Mouse (Mus musculus): Measurements from ENCODE around the gene Taar8b. TPM values are rescaled to one million over a fixed set of nuclear protein-coding genes. Genes with fewer than 3 reads are reported as not detected.
"Not testable (repeated sequence)": the region's sequence is repeated elsewhere in the genome, so short reads cannot be mapped to it uniquely, and the experiment has no call there.

Taar8b gene
- polyA plus RNA-seq, 1 experiment from 2014 or later: not detected

GRCm38 (mm10) chr10:24101812-24102211 lies 9.7 kb upstream of the Taar8b start, which contains the start of gene Taar8c:
TSS of gene Taar8c (minus strand) at chr10:24101912.
- not testable (repeated sequence) for H3K9ac ChIP-seq (replicated peaks); ATAC-seq (ENCODE audit: low FRiP score, low read depth); H3K4me3 ChIP-seq; H3K4me2 ChIP-seq (replicated peaks); H3K4me1 ChIP-seq; H3K9me3 ChIP-seq; H3K36me3 ChIP-seq; H3K27me3 ChIP-seq; H3K27ac ChIP-seq (replicated peaks)
- 90% methylated on average over 1 of the region's 3 CpGs for WGBS

GRCm38 (mm10) chr10:24097010-24097409 lies 4.9 kb upstream of the Taar8b start:
- H3K27ac ChIP-seq (replicated peaks); H3K4me3 ChIP-seq; H3K36me3 ChIP-seq; H3K27me3 ChIP-seq; ATAC-seq (ENCODE audit: low FRiP score, low read depth); H3K4me1 ChIP-seq; H3K9ac ChIP-seq (replicated peaks); H3K4me2 ChIP-seq (replicated peaks); H3K9me3 ChIP-seq: not testable (repeated sequence)
- WGBS: 81% methylated on average over 2 of the region's 2 CpGs

GRCm38 (mm10) chr10:24087168-24087567 lies 4.9 kb downstream of the Taar8b start:
- H3K4me1 ChIP-seq: no peaks in the 10 kb centered on the region
- H3K36me3 ChIP-seq: no peaks in the 10 kb centered on the region
- no peak overlapping the region for H3K27ac ChIP-seq (replicated peaks)
- H3K27me3 ChIP-seq: no peaks in the 10 kb centered on the region
- no peak for ATAC-seq (ENCODE audit: low FRiP score, low read depth)
- no peaks in the 10 kb centered on the region for H3K9me3 ChIP-seq
- H3K4me2 ChIP-seq (replicated peaks): no peak overlapping the region
- no peak overlapping the region for H3K9ac ChIP-seq (replicated peaks)
- no peak overlapping the region for H3K4me3 ChIP-seq
- 90% methylated on average over 2 of the region's 2 CpGs for WGBS

- Histone ChIP-seq H3K27ac (replicated peaks) (no peak overlapping the region), H3K4me2 (replicated peaks) (no peak overlapping the region), H3K36me3 (no peaks in the 10 kb centered on the region), H3K9ac (replicated peaks) (no peak overlapping the region), H3K27me3 (no peaks in the 10 kb centered on the region), H3K9me3 (no peaks in the 10 kb centered on the region), H3K4me3 (no peak overlapping the region), H3K4me1 (no peaks in the 10 kb centered on the region)
- WGBS: 80% methylated on average over 5 of the region's 5 CpGs
- ATAC-seq (ENCODE audit: low FRiP score, low read depth): no peak
These were observed 5.5 kb downstream of the Taar8b start for GRCm38 (mm10) chr10:24086555-24086954.

GRCm38 (mm10) chr10:24085936-24086335 lies 6.2 kb downstream of the Taar8b start:
- 49% methylated on average over 5 of the region's 5 CpGs for WGBS
- no peaks in the 10 kb centered on the region for H3K27me3 ChIP-seq
- no peaks in the 10 kb centered on the region for H3K36me3 ChIP-seq
- H3K4me3 ChIP-seq: no peak overlapping the region
- no peaks in the 10 kb centered on the region for H3K9me3 ChIP-seq
- ATAC-seq (ENCODE audit: low FRiP score, low read depth): no peak
- H3K9ac ChIP-seq (replicated peaks): no peak overlapping the region
- no peak overlapping the region for H3K4me2 ChIP-seq (replicated peaks)
- no peaks in the 10 kb centered on the region for H3K4me1 ChIP-seq
- H3K27ac ChIP-seq (replicated peaks): no peak overlapping the region

- no peaks in the 10 kb centered on the region for H3K27me3 ChIP-seq
- no peak overlapping the region for H3K9ac ChIP-seq (replicated peaks)
- H3K4me1 ChIP-seq: no peaks in the 10 kb centered on the region
- H3K27ac ChIP-seq (replicated peaks): no peak overlapping the region
- no peaks in the 10 kb centered on the region for H3K9me3 ChIP-seq
- H3K36me3 ChIP-seq: no peaks in the 10 kb centered on the region
- no peak overlapping the region for H3K4me2 ChIP-seq (replicated peaks)
- ATAC-seq (ENCODE audit: low FRiP score, low read depth): no peak
- 46% methylated on average over 3 of the region's 3 CpGs for WGBS
- no peak overlapping the region for H3K4me3 ChIP-seq
These were observed 11.9 kb downstream of the Taar8b start for GRCm38 (mm10) chr10:24080166-24080565.

GRCm38 (mm10) chr10:24076200-24076599 lies 15.9 kb downstream of the Taar8b start, which contains the start of gene Taar8a:
TSS of gene Taar8a (plus strand) at chr10:24076500.
- not testable (repeated sequence) for H3K4me2 ChIP-seq (replicated peaks); H3K27me3 ChIP-seq; H3K27ac ChIP-seq (replicated peaks); H3K4me1 ChIP-seq; H3K9ac ChIP-seq (replicated peaks); H3K36me3 ChIP-seq; H3K9me3 ChIP-seq; H3K4me3 ChIP-seq; ATAC-seq (ENCODE audit: low FRiP score, low read depth)
- WGBS: 82% methylated on average over 2 of the region's 4 CpGs

GRCm38 (mm10) chr10:24074751-24075150 lies 17.3 kb downstream of the Taar8b start:
- 53% methylated on average over 2 of the region's 2 CpGs for WGBS

GRCm38 (mm10) chr10:24058986-24059385 lies 33.1 kb downstream of the Taar8b start:
- H3K27ac ChIP-seq (replicated peaks): no peak overlapping the region
- H3K4me1 ChIP-seq: no peaks in the 10 kb centered on the region
- H3K36me3 ChIP-seq: no peaks in the 10 kb centered on the region
- no peak overlapping the region for H3K4me2 ChIP-seq (replicated peaks)
- ATAC-seq (ENCODE audit: low FRiP score, low read depth): no peak
- no peak overlapping the region for H3K9ac ChIP-seq (replicated peaks)
- H3K27me3 ChIP-seq: no peaks in the 10 kb centered on the region
- 87% methylated on average over 3 of the region's 3 CpGs for WGBS
- H3K4me3 ChIP-seq: no peak overlapping the region
- no peaks in the 10 kb centered on the region for H3K9me3 ChIP-seq

More at GRCm38 (mm10) chr10:24074751-24075150, 17.3 kb downstream of the Taar8b start:
- H3K27me3 ChIP-seq; H3K4me1 ChIP-seq; H3K4me2 ChIP-seq (replicated peaks); H3K27ac ChIP-seq (replicated peaks); H3K9ac ChIP-seq (replicated peaks); H3K36me3 ChIP-seq; ATAC-seq (ENCODE audit: low FRiP score, low read depth); H3K9me3 ChIP-seq; H3K4me3 ChIP-seq: not testable (repeated sequence)

GRCm38 (mm10) chr10:24052039-24052438 lies 40.1 kb downstream of the Taar8b start:
- 68% methylated on average over 5 of the region's 5 CpGs for WGBS

GRCm38 (mm10) chr10:24049210-24049609 lies 42.9 kb downstream of the Taar8b start, which contains the start of gene Taar7f:
TSS of gene Taar7f (plus strand) at chr10:24049510.
- H3K4me3 ChIP-seq: no peak within 1 kb of the TSS
- H3K27ac ChIP-seq (replicated peaks): no peak within 1 kb of the TSS
- H3K36me3 ChIP-seq: no peaks in the 10 kb centered on the region
- no peaks in the 10 kb centered on the region for H3K9me3 ChIP-seq
- no peaks in the 10 kb centered on the region for H3K27me3 ChIP-seq
- ATAC-seq (ENCODE audit: low FRiP score, low read depth): no peak
- H3K4me2 ChIP-seq (replicated peaks): no peak within 1 kb of the TSS
- H3K4me1 ChIP-seq: no peaks in the 10 kb centered on the region
- H3K9ac ChIP-seq (replicated peaks): no peak within 1 kb of the TSS

More at GRCm38 (mm10) chr10:24052039-24052438, 40.1 kb downstream of the Taar8b start:
- Histone ChIP-seq H3K9me3 (no peaks in the 10 kb centered on the region), H3K4me1 (no peaks in the 10 kb centered on the region), H3K27ac (replicated peaks) (no peak overlapping the region), H3K4me2 (replicated peaks) (no peak overlapping the region), H3K27me3 (no peaks in the 10 kb centered on the region), H3K4me3 (no peak overlapping the region), H3K9ac (replicated peaks) (no peak overlapping the region), H3K36me3 (no peaks in the 10 kb centered on the region)
- ATAC-seq (ENCODE audit: low FRiP score, low read depth): no peak
